Mouse (Mus musculus) embryonic facial prominence, embryonic 14.5 days (tissue): ENCODE measurements around the gene Vsig8. TPM values are rescaled to one million over a fixed set of nuclear protein-coding genes. Genes with fewer than 3 reads are reported as not detected.

Source experiments
- polyA plus RNA-seq: library from polyadenylated mRNA; unstranded; fragments of >200 nt; fragmentation: Nextera tagmentation; extraction: Ambion mirVana; gene quantifications from 2 replicates; pipeline ENCODE4 v1.2.1, GENCODE M21; 2014

Gene Vsig8
- polyA plus RNA-seq, 1 experiment from 2014 or later, result 1.6 TPM

Other genes with a start within 250 kb of the Vsig8 start
- gene Kcnj9, start 226.6 kb upstream of the Vsig8 start, polyA plus RNA-seq, result 0.06 TPM in 1 of 2 replicates, not detected in the other
- 0.18 and 0.28 TPM in 2 replicates for gene Kcnj10, start 214.7 kb upstream of the Vsig8 start, polyA plus RNA-seq
- 6.9 and 7.2 TPM in 2 replicates for gene Pigm, start 179.4 kb upstream of the Vsig8 start, polyA plus RNA-seq
- 0.68 and 0.77 TPM in 2 replicates for gene Slamf9, start 80.6 kb upstream of the Vsig8 start, polyA plus RNA-seq
- gene Igsf9, start 74.2 kb upstream of the Vsig8 start, polyA plus RNA-seq, result 21.4 and 26.3 TPM in 2 replicates
- gene Tagln2, start 55.9 kb upstream of the Vsig8 start, polyA plus RNA-seq, result 192 and 231 TPM in 2 replicates
- 6.5 and 8.9 TPM in 2 replicates for gene Cfap45, start 35.1 kb upstream of the Vsig8 start, polyA plus RNA-seq
- gene Slamf8, start 34.6 kb downstream of the Vsig8 start, polyA plus RNA-seq, result 0.17 TPM in 1 of 2 replicates, not detected in the other
- 0.13 and 0.26 TPM in 2 replicates for gene Fcrl6, start 46.6 kb downstream of the Vsig8 start, polyA plus RNA-seq
- 15.7 and 16.0 TPM in 2 replicates for gene Dusp23, start 77.0 kb downstream of the Vsig8 start, polyA plus RNA-seq
- gene Crp, start 142.1 kb downstream of the Vsig8 start, polyA plus RNA-seq, result not detected in 2 replicates